Mouse (Mus musculus): ENCODE measurements around the gene Gm1993. TPM values are rescaled to one million over a fixed set of nuclear protein-coding genes. Genes with fewer than 3 reads are reported as not detected.
"Not testable (repeated sequence)": the region's sequence is repeated elsewhere in the genome, so short reads cannot be mapped to it uniquely, and the experiment has no call there.

Gm1993 gene
- not detected in 2 replicates for total RNA-seq (2017)

DNA sequence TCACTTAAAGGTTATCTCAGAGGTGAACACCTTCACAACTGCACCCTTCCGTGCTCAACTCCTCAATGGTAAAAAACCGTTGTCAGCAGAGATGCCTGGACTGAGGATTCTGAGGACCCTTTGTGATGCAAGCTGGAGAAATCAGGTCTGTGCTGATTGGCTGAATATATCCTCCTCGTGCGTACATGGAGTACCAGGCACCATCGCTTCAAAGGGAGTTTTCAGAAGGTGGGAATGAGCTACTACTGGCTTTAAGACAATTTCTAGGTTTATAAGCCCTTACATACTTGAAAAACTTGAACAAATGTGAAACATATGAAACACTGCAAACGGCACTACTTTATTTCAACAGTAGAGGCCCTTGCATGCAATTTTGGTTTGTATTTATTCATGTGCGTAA is at the start of gene Gm1993:
Gene Gm1993, minus strand, starts transcription at position 101 of the 400 bp plus-strand sequence.
- not testable (repeated sequence) for ATAC-seq (replicated peaks; ENCODE audit: low read depth, poor library complexity, severe bottlenecking)
